Mouse (Mus musculus): ENCODE results near the gene Lpxn. TPM values are rescaled to one million over a fixed set of nuclear protein-coding genes. Genes with fewer than 3 reads are reported as not detected.
A peak's percentile ranks its signal among the peaks of the same experiment; 100 is the strongest.

The Lpxn gene
- polyA plus RNA-seq, 1 experiment from 2014 or later = 84.8 TPM

DNA sequence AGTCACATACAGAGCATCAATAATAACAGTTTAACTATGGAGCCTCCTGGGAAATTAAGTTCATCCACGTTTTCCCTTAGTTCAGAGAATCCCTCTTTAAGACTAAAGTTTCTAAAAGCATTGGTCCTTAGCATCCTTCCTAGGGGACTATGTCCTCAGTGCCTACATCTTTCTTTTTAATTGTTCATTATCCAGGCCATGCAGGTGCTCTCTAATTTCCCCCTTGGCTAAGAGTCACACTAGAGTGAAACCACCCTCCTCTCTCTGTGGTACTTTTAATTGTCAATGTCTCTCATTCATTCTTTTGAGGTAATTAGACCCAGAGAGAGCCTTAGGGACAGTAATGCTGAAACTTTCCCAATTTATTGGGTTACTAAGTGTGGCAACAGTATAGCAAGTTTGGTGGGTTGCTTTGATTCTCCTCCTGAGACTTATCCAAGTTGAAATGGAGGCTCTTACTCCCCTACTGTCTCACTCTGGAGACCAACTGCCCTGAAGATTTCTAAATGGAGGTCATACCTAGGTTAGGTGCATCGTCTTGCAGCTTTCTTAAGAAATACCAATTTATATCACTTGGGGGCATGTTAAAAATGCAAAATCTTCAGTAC, 34.9 kb downstream of the Lpxn start:
- Histone ChIP-seq H3K4me3 (ENCODE audit: inconsistent target) (no peak overlapping the region), H3K79me2 (ENCODE audit: inconsistent target) (peaks cover 40% of the 10 kb centered on the region), H3K27ac (peak overlapping the region; percentile 98), H3K36me3 (ENCODE audit: inconsistent target) (peaks cover 46% of the 10 kb centered on the region)
- WGBS (ENCODE audit: missing documents) = 95% methylated on average over 2 of the region's 2 CpGs

DNA sequence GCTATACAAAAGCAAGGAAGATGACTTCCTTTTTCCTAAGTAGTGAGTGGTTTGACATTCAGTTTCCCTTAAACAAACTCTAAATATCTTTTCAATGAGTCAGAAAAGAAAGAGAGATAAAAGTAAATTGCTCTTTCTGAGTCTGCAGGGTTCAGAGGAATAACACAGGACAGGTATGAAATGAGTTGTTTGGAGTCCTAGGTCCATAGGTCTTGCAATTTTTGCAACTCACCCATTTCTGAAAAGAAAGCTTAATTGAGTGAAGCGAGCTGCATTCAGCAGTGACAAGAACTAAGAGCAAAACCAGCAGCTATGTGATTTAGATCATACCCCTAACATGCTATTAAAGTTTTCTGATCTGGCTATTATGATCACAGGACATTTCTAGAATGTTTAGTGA, 35.6 kb downstream of the Lpxn start:
- WGBS (ENCODE audit: missing documents) = 90% methylated on average over 1 of the region's 1 CpGs
- Histone ChIP-seq H3K27ac (peak overlapping the region; percentile 98), H3K36me3 (ENCODE audit: inconsistent target) (peaks cover 45% of the 10 kb centered on the region), H3K79me2 (ENCODE audit: inconsistent target) (peaks cover 37% of the 10 kb centered on the region), H3K4me3 (ENCODE audit: inconsistent target) (no peak overlapping the region)

DNA sequence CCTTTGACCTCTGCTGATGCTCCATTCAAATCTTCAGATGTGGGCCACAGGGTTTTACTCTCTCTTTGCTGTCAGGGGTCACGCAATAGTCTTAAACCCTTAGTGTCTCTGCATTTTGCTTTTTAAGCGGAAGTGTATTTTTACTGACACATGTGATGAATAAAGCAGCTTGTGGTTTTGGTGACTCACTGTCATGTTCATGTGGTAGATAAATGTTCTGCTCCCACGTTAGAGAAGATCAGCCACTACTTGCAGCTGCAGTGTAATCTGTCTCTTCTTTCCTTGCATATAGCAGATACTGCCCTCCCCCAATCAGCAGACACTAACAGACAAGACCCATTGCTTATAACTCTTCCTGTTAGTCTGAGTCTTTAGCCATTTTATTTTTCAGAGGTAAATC, 37.6 kb downstream of the Lpxn start:
- peaks cover 38% of the 10 kb centered on the region for H3K36me3 ChIP-seq (ENCODE audit: inconsistent target)
- 13% methylated on average over 3 of the region's 3 CpGs for WGBS (ENCODE audit: missing documents)
- H3K27ac ChIP-seq = peak overlapping the region; percentile 98
- no peak overlapping the region for H3K4me3 ChIP-seq (ENCODE audit: inconsistent target)
- H3K79me2 ChIP-seq (ENCODE audit: inconsistent target) = peaks cover 27% of the 10 kb centered on the region

DNA sequence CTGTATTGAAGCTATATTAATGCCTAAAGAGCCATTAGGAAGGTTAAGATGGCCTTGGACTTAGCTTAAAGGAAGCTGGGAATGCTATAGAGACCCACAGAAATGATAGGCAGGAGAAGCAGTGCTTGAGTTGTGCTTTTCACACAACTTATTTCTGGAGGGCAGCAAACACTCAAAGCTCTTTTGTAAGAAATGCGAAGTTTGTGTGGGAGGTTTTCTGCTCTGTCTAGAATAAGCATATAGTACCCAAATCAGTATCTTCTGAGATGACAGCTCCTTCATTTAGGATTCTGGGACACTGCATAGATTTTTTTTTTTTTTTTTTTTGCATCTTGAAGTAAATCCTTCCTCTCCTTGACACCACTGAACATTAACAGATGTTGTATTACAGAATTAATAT, 42.5 kb downstream of the Lpxn start:
- Histone ChIP-seq H3K36me3 (ENCODE audit: inconsistent target) (peaks cover 14% of the 10 kb centered on the region), H3K4me3 (ENCODE audit: inconsistent target) (no peak overlapping the region), H3K27ac (no peak overlapping the region), H3K79me2 (ENCODE audit: inconsistent target) (no peaks in the 10 kb centered on the region)
- WGBS (ENCODE audit: missing documents) = 92% methylated on average over 1 of the region's 1 CpGs

DNA sequence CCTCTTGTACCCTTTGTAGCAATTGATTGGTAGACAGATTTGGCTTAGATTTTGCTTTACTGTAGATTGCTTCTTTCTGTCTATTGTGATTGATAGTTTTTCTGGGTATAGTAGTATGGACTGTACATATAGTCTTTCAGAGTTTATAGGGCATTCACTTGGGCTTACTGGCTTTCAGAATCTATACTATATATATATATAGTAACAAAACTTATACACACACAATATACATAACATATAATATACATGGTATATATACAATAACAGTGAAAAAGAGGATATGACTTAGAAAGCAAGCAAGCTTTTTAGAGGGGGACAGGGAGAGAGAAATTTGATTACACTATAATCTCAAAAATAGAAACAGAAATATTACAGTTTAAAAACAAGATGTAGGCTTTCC, 50.4 kb downstream of the Lpxn start, which contains the start of gene Gm5244:
Gm5244 (plus strand) TSS at position 301 of the 400 bp plus-strand sequence.
- H3K36me3 ChIP-seq (ENCODE audit: inconsistent target) = no peaks in the 10 kb centered on the region
- H3K79me2 ChIP-seq (ENCODE audit: inconsistent target) = no peaks in the 10 kb centered on the region
- no peak within 1 kb of the TSS for H3K4me3 ChIP-seq (ENCODE audit: inconsistent target)
- H3K27ac ChIP-seq = no peak within 1 kb of the TSS

DNA sequence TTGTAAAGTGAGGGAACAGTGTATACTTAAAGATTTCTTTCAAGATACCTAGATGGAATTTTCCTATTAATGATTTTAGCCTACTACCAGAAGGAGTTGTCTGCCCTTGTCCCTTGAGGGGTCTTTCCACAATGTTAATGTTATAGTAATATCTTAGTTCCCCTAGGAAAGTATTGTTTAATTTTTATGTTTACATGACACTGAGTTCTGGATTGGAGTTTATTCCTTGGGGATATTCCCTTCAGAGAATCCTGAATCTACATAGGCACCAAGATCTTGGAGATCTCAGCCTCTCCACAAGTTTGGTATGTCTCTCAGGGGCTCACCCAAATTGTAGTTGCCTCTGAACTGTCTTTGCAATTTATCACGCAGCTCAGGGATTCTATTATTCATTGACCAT, 61.0 kb downstream of the Lpxn start, which contains the start of gene Olfr1444:
Olfr1444 (plus strand) TSS at position 301 of the 400 bp plus-strand sequence.
- Histone ChIP-seq H3K27ac (no peak within 1 kb of the TSS), H3K4me3 (ENCODE audit: inconsistent target) (no peak within 1 kb of the TSS), H3K36me3 (ENCODE audit: inconsistent target) (no peaks in the 10 kb centered on the region), H3K79me2 (ENCODE audit: inconsistent target) (no peaks in the 10 kb centered on the region)
- WGBS (ENCODE audit: missing documents) = 90% methylated on average over 1 of the region's 1 CpGs

Other genes starting within 250 kb of the Lpxn start
- gene Gm4952, start 196.2 kb upstream of the Lpxn start, polyA plus RNA-seq (2018) = not detected in 3 replicates
- not detected in 3 replicates for gene Glyat, start 162.9 kb upstream of the Lpxn start, polyA plus RNA-seq (2018)
- gene Olfr1442, start 125.8 kb upstream of the Lpxn start, polyA plus RNA-seq (2018) = not detected in 3 replicates
- not detected in 3 replicates for gene Olfr1443, start 118.1 kb upstream of the Lpxn start, polyA plus RNA-seq (2018)
- not detected in 3 replicates for gene Keg1, start 100.4 kb upstream of the Lpxn start, polyA plus RNA-seq (2018)
- gene Cntf, start 30.6 kb upstream of the Lpxn start, polyA plus RNA-seq (2018) = 0.42 to 0.85 TPM (median 0.52 TPM) in 3 replicates
- gene Zfp91, start 67 bp upstream of the Lpxn start, polyA plus RNA-seq (2018) = 50.8 to 76.2 TPM (median 59.4 TPM) in 3 replicates
- not detected in 3 replicates for gene Gm5244, start 50.5 kb downstream of the Lpxn start, polyA plus RNA-seq (2018)
- 0.14 to 0.44 TPM (median 0.25 TPM) in 3 replicates for gene Olfr1444, start 61.1 kb downstream of the Lpxn start, polyA plus RNA-seq (2018)
- not detected in 3 replicates for gene Olfr1445, start 87.7 kb downstream of the Lpxn start, polyA plus RNA-seq (2018)
- gene Olfr1446, start 97.3 kb downstream of the Lpxn start, polyA plus RNA-seq (2018) = not detected in 3 replicates
- not detected in 3 replicates for gene Olfr1447, start 107.5 kb downstream of the Lpxn start, polyA plus RNA-seq (2018)
- gene Olfr1448, start 128.2 kb downstream of the Lpxn start, polyA plus RNA-seq (2018) = not detected in 3 replicates
- gene Olfr1449, start 134.6 kb downstream of the Lpxn start, polyA plus RNA-seq (2018) = not detected in 3 replicates
- gene Olfr1450, start 154.1 kb downstream of the Lpxn start, polyA plus RNA-seq (2018) = not detected in 3 replicates
- not detected in 3 replicates for gene Olfr1451, start 198.8 kb downstream of the Lpxn start, polyA plus RNA-seq (2018)
- gene Olfr1453, start 232.1 kb downstream of the Lpxn start, polyA plus RNA-seq (2018) = not detected in 3 replicates

Data from macrophage (primary cell).